Mouse (Mus musculus): ENCODE data around the gene Slc27a2. TPM values are rescaled to one million over a fixed set of nuclear protein-coding genes. Genes with fewer than 3 reads are reported as not detected.

Slc27a2 gene
- 72.1 and 80.3 TPM in 2 replicates for polyA plus RNA-seq (2012; rRNA removed)

DNA sequence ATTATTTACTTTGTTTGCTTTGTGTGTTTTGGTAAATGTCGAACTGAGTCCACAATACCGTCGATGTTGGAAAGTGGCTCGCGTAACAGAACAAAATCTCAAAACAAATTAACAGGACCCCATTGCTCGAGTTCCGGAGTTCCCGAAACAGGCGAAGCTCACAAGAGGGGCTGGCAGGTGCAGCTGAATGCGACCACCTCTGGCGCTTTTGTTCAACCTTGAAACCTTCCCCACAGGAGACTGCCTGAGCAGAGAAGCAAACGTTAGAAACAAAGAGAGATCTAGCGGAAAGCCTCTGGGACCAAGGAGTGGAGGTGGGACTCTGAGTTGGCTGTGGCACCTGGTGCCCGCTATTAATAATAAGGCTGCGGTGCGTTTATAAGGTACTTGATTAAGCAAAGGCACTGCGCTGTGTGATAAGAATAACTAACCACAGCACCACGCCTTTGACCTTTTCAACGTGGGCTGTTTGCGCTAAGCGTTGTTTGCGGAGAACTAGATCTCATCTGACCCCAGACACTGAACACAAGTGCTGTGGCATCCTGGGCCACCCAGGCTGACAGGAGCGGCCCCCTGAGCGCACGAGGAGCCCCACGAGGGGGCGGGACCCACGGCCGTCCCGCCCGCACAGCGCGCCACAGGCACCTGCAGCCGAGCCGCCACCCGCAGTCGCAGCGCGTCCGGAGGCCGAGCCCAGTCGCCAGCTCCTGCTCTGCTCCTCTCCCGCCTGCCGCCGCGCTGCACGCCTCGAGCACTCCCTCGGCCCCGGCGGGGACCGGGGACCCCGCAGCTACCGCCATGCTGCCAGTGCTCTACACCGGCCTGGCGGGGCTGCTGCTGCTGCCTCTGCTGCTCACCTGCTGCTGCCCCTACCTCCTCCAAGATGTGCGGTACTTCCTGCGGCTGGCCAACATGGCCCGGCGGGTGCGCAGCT lies at the start of gene Slc27a2:
Gene Slc27a2 (plus strand): TSS at position 51 of the 934 bp plus-strand sequence.
- TF ChIP-seq POLR2A (IDR thresholded peaks at IDR 0.05; ENCODE audit: low read depth, low read length) = peak; percentile 42; the same call in 1 of the 2 replicates
- TF ChIP-seq CTCF (IDR thresholded peaks at IDR 0.05; ENCODE audit: extremely low read depth, insufficient read length, insufficient replicate concordance, low read depth, low read length) = no peak
- H3K27me3 ChIP-seq (ENCODE audit: control insufficient read depth, insufficient read depth, low read length) = no peaks in the 10 kb centered on the region
- no peaks in the 10 kb centered on the region for H3K36me3 ChIP-seq (ENCODE audit: control insufficient read depth, insufficient read depth, low read length)
- H3K27ac ChIP-seq (ENCODE audit: insufficient read depth, low read depth, low read length) = peak within 1 kb of the TSS; percentile 62
- H3K4me3 ChIP-seq (ENCODE audit: low read depth, low read length) = peak within 1 kb of the TSS; percentile 95
- peaks cover 23% of the 10 kb centered on the region for H3K4me1 ChIP-seq (ENCODE audit: control insufficient read depth, insufficient read depth, insufficient read length, low read length)
- 3% methylated on average over 61 of the region's 61 CpGs for WGBS

- no peak overlapping the region for H3K27ac ChIP-seq (ENCODE audit: insufficient read depth, low read depth, low read length)
- WGBS = 48% methylated on average over 1 of the region's 1 CpGs
- no peaks in the 10 kb centered on the region for H3K4me1 ChIP-seq (ENCODE audit: control insufficient read depth, insufficient read depth, insufficient read length, low read length)
- no peaks in the 10 kb centered on the region for H3K27me3 ChIP-seq (ENCODE audit: control insufficient read depth, insufficient read depth, low read length)
- no peak overlapping the region for H3K4me3 ChIP-seq (ENCODE audit: low read depth, low read length)
- TF ChIP-seq POLR2A (IDR thresholded peaks at IDR 0.05; ENCODE audit: low read depth, low read length) = no peak
- no peak for TF ChIP-seq CTCF (IDR thresholded peaks at IDR 0.05; ENCODE audit: extremely low read depth, insufficient read length, insufficient replicate concordance, low read depth, low read length)
- H3K36me3 ChIP-seq (ENCODE audit: control insufficient read depth, insufficient read depth, low read length) = no peaks in the 10 kb centered on the region
Measured at GRCm38 (mm10) chr2:126505156-126505555, 47.1 kb upstream of the Slc27a2 start.

DNA sequence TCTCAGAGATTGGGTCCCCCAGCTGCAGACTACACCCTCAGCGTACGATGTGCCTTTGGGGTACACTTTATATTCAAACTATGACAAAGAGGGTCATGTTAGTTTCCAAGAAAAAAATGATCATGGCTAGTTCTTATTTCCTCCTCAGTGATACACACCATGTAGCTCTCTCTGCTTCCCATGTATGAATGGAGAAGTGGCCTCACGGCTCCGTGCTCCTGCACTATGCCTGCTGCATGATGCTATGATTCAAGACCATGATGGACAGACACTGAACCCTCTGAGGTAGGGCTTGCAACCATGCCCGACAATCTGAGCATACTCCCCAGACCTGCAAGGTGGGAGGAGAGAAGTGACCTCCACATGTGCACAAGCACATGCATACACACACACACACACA lies 44.7 kb upstream of the Slc27a2 start:
- no peaks in the 10 kb centered on the region for H3K36me3 ChIP-seq (ENCODE audit: control insufficient read depth, insufficient read depth, low read length)
- no peaks in the 10 kb centered on the region for H3K4me1 ChIP-seq (ENCODE audit: control insufficient read depth, insufficient read depth, insufficient read length, low read length)
- no peaks in the 10 kb centered on the region for H3K27me3 ChIP-seq (ENCODE audit: control insufficient read depth, insufficient read depth, low read length)
- no peak overlapping the region for H3K27ac ChIP-seq (ENCODE audit: insufficient read depth, low read depth, low read length)
- WGBS = 86% methylated on average over 5 of the region's 5 CpGs
- TF ChIP-seq CTCF (IDR thresholded peaks at IDR 0.05; ENCODE audit: extremely low read depth, insufficient read length, insufficient replicate concordance, low read depth, low read length) (no peak), POLR2A (IDR thresholded peaks at IDR 0.05; ENCODE audit: low read depth, low read length) (no peak)
- H3K4me3 ChIP-seq (ENCODE audit: low read depth, low read length) = no peak overlapping the region

DNA sequence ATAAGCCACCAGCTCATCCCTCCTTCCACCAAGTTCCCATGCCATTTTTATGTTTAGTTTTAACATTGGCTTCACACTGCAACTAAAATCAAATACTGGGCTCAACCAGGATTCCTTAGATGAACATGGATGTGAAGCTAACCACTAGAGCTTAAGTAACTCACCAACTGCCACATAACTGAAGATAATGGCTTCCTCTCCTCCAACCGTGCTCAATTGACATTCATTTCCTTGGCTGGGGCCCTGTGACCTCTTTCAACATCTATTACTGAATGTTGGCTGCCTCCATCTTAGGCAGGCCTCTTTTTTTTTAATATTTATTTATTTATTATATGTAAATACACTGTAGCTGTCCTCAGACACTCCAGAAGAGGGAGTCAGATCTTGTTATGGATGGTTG lies 44.0 kb upstream of the Slc27a2 start:
- H3K36me3 ChIP-seq (ENCODE audit: control insufficient read depth, insufficient read depth, low read length) = no peaks in the 10 kb centered on the region
- no peak overlapping the region for H3K27ac ChIP-seq (ENCODE audit: insufficient read depth, low read depth, low read length)
- 49% methylated on average over 1 of the region's 1 CpGs for WGBS
- no peaks in the 10 kb centered on the region for H3K27me3 ChIP-seq (ENCODE audit: control insufficient read depth, insufficient read depth, low read length)
- H3K4me3 ChIP-seq (ENCODE audit: low read depth, low read length) = no peak overlapping the region
- no peaks in the 10 kb centered on the region for H3K4me1 ChIP-seq (ENCODE audit: control insufficient read depth, insufficient read depth, insufficient read length, low read length)
- TF ChIP-seq CTCF (IDR thresholded peaks at IDR 0.05; ENCODE audit: extremely low read depth, insufficient read length, insufficient replicate concordance, low read depth, low read length) (no peak), POLR2A (IDR thresholded peaks at IDR 0.05; ENCODE audit: low read depth, low read length) (no peak)

DNA sequence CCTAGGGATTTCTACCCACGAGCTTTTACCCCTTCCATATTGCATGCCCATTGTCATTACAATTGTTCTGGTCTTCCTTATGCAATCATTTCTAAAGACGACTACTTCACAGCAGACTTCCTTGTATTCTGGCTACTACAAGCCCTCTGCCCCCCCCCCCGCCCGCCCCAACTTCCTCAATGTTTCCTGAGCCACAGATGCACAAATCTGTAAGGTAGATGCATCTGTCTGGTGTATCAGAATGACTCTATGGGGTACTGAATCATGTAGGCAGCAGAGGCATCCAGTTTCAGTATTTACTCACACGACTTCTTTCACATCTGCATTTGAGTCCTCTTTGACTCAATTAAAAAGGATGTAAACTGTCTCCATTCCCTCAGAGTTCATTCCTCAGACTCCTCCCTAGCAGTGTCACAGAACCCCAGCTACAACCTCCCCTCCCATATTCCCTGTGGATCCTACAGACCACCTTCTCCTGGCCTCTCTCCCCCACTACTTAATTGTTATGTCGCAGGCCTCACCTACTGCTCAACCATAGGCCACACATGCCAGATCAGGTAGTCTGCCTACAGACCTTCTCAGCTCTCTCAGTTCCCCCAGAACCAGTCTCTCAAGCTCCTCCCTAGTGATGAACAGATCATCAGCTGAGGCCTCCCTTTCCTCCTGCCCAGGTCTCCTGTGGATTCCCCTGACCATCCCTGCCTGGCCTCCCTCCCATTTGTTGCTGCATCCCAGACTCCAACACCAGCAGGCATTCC lies 37.0 kb upstream of the Slc27a2 start:
- no peaks in the 10 kb centered on the region; the same call in 1 of the 2 replicates for H3K4me1 ChIP-seq (ENCODE audit: control insufficient read depth, insufficient read depth, insufficient read length, low read length)
- no peak overlapping the region for H3K4me3 ChIP-seq (ENCODE audit: low read depth, low read length)
- TF ChIP-seq CTCF (IDR thresholded peaks at IDR 0.05; ENCODE audit: extremely low read depth, insufficient read length, insufficient replicate concordance, low read depth, low read length) = no peak
- no peak for TF ChIP-seq POLR2A (IDR thresholded peaks at IDR 0.05; ENCODE audit: low read depth, low read length)
- no peaks in the 10 kb centered on the region for H3K27me3 ChIP-seq (ENCODE audit: control insufficient read depth, insufficient read depth, low read length)
- no peak overlapping the region for H3K27ac ChIP-seq (ENCODE audit: insufficient read depth, low read depth, low read length)
- 63% methylated on average over 6 of the region's 6 CpGs for WGBS
- H3K36me3 ChIP-seq (ENCODE audit: control insufficient read depth, insufficient read depth, low read length) = no peaks in the 10 kb centered on the region

- Histone ChIP-seq H3K4me3 (ENCODE audit: low read depth, low read length) (no peak overlapping the region), H3K27me3 (ENCODE audit: control insufficient read depth, insufficient read depth, low read length) (no peaks in the 10 kb centered on the region), H3K4me1 (ENCODE audit: control insufficient read depth, insufficient read depth, insufficient read length, low read length) (peaks cover 2% of the 10 kb centered on the region; the same call in 1 of the 2 replicates), H3K36me3 (ENCODE audit: control insufficient read depth, insufficient read depth, low read length) (no peaks in the 10 kb centered on the region), H3K27ac (ENCODE audit: insufficient read depth, low read depth, low read length) (no peak overlapping the region)
- WGBS = 32% methylated on average over 11 of the region's 11 CpGs
- TF ChIP-seq CTCF (IDR thresholded peaks at IDR 0.05; ENCODE audit: extremely low read depth, insufficient read length, insufficient replicate concordance, low read depth, low read length) (no peak), POLR2A (IDR thresholded peaks at IDR 0.05; ENCODE audit: low read depth, low read length) (no peak)
Measured at GRCm38 (mm10) chr2:126519872-126520581, 32.2 kb upstream of the Slc27a2 start.
